Mouse (Mus musculus) embryonic facial prominence, embryonic 15.5 days (tissue): ENCODE data around the gene Vmn1r116. TPM values are rescaled to one million over a fixed set of nuclear protein-coding genes. Genes with fewer than 3 reads are reported as not detected.
"Not testable (repeated sequence)": the region's sequence is repeated elsewhere in the genome, so short reads cannot be mapped to it uniquely, and the experiment has no call there.

ENCODE experiments used
- ATAC-seq: fragments of 200-750 bp; cut with Nextera tagmentation; 2 replicates; pipeline ENCODE4 v1.8.0; 2017; ENCODE audit warnings: low read depth, moderate TSS enrichment; ENCODE audit not compliant: insufficient number of reproducible peaks, low FRiP score, low TSS enrichment
- H3K27ac ChIP-seq: fragments of 300-500 bp; sonication (generic); replicated peaks from 2 replicates; pipeline ENCODE4 v1.5.1; 2015; ENCODE audit warnings: mild to moderate bottlenecking, inconsistent platforms
- H3K27me3 ChIP-seq: fragments of 300-500 bp; sonication (generic); 2 replicates; pipeline ENCODE4 v1.6.1; 2015; ENCODE audit warnings: inconsistent platforms
- H3K36me3 ChIP-seq: fragments of 300-500 bp; sonication (generic); 2 replicates; pipeline ENCODE4 v1.6.1; 2015; ENCODE audit warnings: mild to moderate bottlenecking, inconsistent platforms
- H3K4me1 ChIP-seq: fragments of 300-500 bp; sonication (generic); 2 replicates; pipeline ENCODE4 v1.6.1; 2015; ENCODE audit warnings: inconsistent platforms
- H3K4me2 ChIP-seq: fragments of 300-500 bp; sonication (generic); replicated peaks from 2 replicates; pipeline ENCODE4 v1.6.1; 2015; ENCODE audit warnings: mild to moderate bottlenecking, inconsistent platforms
- H3K4me3 ChIP-seq: fragments of 300-500 bp; sonication (generic); replicated peaks from 2 replicates; pipeline ENCODE4 v1.5.1; 2015; ENCODE audit warnings: mild to moderate bottlenecking, inconsistent platforms
- H3K9ac ChIP-seq: fragments of 300-500 bp; sonication (generic); 2 replicates; pipeline ENCODE4 v1.6.1; 2015; ENCODE audit warnings: inconsistent platforms
- H3K9me3 ChIP-seq: fragments of 300-500 bp; sonication (generic); replicated peaks from 2 replicates; pipeline ENCODE4 v1.6.1; 2016; ENCODE audit warnings: inconsistent platforms
- WGBS: fragments of 180-500 bp; shearing (Covaris S2); methylation state at CpG from one replicate; pipeline ENCODE4 v1.1.7; 2015; 5-methylcytosine and 5-hydroxymethylcytosine counted together
- polyA plus RNA-seq: library from polyadenylated mRNA; unstranded; fragments of >200 nt; fragmentation: Nextera tagmentation; extraction: Ambion mirVana; gene quantifications from 2 replicates; pipeline ENCODE4 v1.2.1, GENCODE M21; 2015

Vmn1r116 gene
- polyA plus RNA-seq: not detected in 2 replicates

- not testable (repeated sequence) for H3K4me3 ChIP-seq, H3K4me2 ChIP-seq, H3K27ac ChIP-seq, H3K27me3 ChIP-seq, H3K9me3 ChIP-seq, ATAC-seq, H3K36me3 ChIP-seq, H3K9ac ChIP-seq, H3K4me1 ChIP-seq
- 55% methylated on average over 3 of the region's 3 CpGs for WGBS
Measured at GRCm38 (mm10) chr7:20871956-20872355, at the start of gene Vmn1r116. Vmn1r116 (plus strand) TSS chr7:20872256.

DNA sequence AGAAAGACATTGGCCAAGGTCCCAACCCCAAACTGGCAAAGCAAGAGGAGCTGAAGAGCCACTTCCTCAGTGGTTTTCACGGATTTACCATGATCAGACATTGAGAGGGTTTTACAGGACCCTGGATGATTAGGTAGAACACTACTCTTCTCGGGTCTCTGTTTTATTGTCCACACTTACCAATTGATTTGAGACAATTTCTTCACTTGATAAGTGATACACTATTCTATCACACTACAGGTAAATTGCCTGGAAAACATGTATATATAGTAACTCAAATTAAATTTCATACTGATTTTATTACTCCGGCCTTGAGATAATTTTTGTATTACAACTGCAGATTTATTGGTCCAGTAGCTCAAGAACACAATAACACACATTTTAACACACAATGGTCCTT lies 27.2 kb upstream of the Vmn1r116 start, which contains the start of gene Vmn1r115:
Gene Vmn1r115, minus strand, starts transcription at position 101 of the 400 bp plus-strand sequence.
- H3K9me3 ChIP-seq, H3K27me3 ChIP-seq, ATAC-seq, H3K4me2 ChIP-seq, H3K36me3 ChIP-seq, H3K4me1 ChIP-seq, H3K4me3 ChIP-seq, H3K9ac ChIP-seq, H3K27ac ChIP-seq: not testable (repeated sequence)
- WGBS: 100% methylated on average over 1 of the region's 3 CpGs

GRCm38 (mm10) chr7:20884021-20884420 lies 12.0 kb downstream of the Vmn1r116 start, which contains the start of gene Vmn1r117:
Vmn1r117 (minus strand) TSS chr7:20884121.
- not testable (repeated sequence) for H3K4me3 ChIP-seq, H3K9me3 ChIP-seq, H3K27me3 ChIP-seq, ATAC-seq, H3K4me2 ChIP-seq, H3K9ac ChIP-seq, H3K27ac ChIP-seq, H3K36me3 ChIP-seq, H3K4me1 ChIP-seq
- no CpG with 5 or more reads among the region's 2 CpGs for WGBS

- H3K4me2 ChIP-seq, H3K9ac ChIP-seq, H3K4me1 ChIP-seq, H3K9me3 ChIP-seq, H3K27ac ChIP-seq, H3K4me3 ChIP-seq, H3K36me3 ChIP-seq, H3K27me3 ChIP-seq, ATAC-seq: not testable (repeated sequence)
- no CpG with 5 or more reads among the region's 2 CpGs for WGBS
Measured at GRCm38 (mm10) chr7:20912247-20912646, 40.2 kb downstream of the Vmn1r116 start, which contains the start of gene Vmn1r118. Vmn1r118 (minus strand) TSS chr7:20912347.

Other genes with a start within 250 kb of the Vmn1r116 start
- gene Vmn1r107, start 203.3 kb upstream of the Vmn1r116 start, polyA plus RNA-seq: not detected in 2 replicates
- gene Vmn1r111, start 169.0 kb upstream of the Vmn1r116 start, polyA plus RNA-seq: not detected in 2 replicates
- not detected in 2 replicates for gene Gm10668, start 141.6 kb upstream of the Vmn1r116 start, polyA plus RNA-seq
- gene Vmn1r112, start 101.1 kb upstream of the Vmn1r116 start, polyA plus RNA-seq: not detected in 2 replicates
- gene Vmn1r113, start 85.0 kb upstream of the Vmn1r116 start, polyA plus RNA-seq: not detected in 2 replicates
- gene Vmn1r114, start 60.1 kb upstream of the Vmn1r116 start, polyA plus RNA-seq: not detected in 2 replicates
- not detected in 2 replicates for gene Vmn1r115, start 27.3 kb upstream of the Vmn1r116 start, polyA plus RNA-seq
- gene Vmn1r117, start 11.9 kb downstream of the Vmn1r116 start, polyA plus RNA-seq: not detected in 2 replicates
- not detected in 2 replicates for gene Vmn1r118, start 40.1 kb downstream of the Vmn1r116 start, polyA plus RNA-seq
- not detected in 2 replicates for gene Vmn1r119, start 140.2 kb downstream of the Vmn1r116 start, polyA plus RNA-seq
- gene Vmn1r120, start 181.5 kb downstream of the Vmn1r116 start, polyA plus RNA-seq: not detected in 2 replicates
- not detected in 2 replicates for gene Vmn1r121, start 226.3 kb downstream of the Vmn1r116 start, polyA plus RNA-seq